11 mouse cellular contexts compared by ENCODE assay signal in genomic region chr14:20564692-20565091, GRCm38 (mm10). TPM values are rescaled to one million over a fixed set of nuclear protein-coding genes. Genes with fewer than 3 reads are reported as not detected.
A peak's percentile ranks its signal among the peaks of the same experiment; 100 is the strongest.
DNase-seq lines count a peak whose midpoint lies in the region; ATAC-seq and TF ChIP-seq lines count a peak whose summit lies in the region.
"Had no signal": no experiment of that assay in that cellular context is flagged by ENCODE, and none has a peak within 500 bp of the region (broad histone marks: within the 10 kb centered on the region; RNA-seq: fewer than 3 reads in every experiment).

No protein-coding gene starts in this region.

- TF ChIP-seq EP300 in heart, postnatal 0 days (IDR thresholded peaks at IDR 0.05; ENCODE audit: low read depth) = no peak

- H3K4me3 ChIP-seq in heart, postnatal 0 days (ENCODE audit: low read depth, low read length) = no peak overlapping the region
- no peak overlapping the region for H3K4me3 ChIP-seq in embryonic facial prominence, embryonic 14.5 days (ENCODE audit: low read depth, low read length)
- H3K4me3 ChIP-seq in intestine, embryonic 16.5 days (ENCODE audit: low read length) = no peak overlapping the region
- H3K4me3 ChIP-seq: neural tube, embryonic 15.5 days had no signal

- H3K9ac ChIP-seq in heart, postnatal 0 days (replicated peaks; ENCODE audit: low read depth, low read length) = no peak overlapping the region
- H3K9ac ChIP-seq in embryonic facial prominence, embryonic 14.5 days (ENCODE audit: low read depth, low read length) = no peak overlapping the region
- H3K9ac ChIP-seq in intestine, embryonic 16.5 days (ENCODE audit: low read depth, low read length) = no peak overlapping the region
- H3K9ac ChIP-seq: neural tube, embryonic 15.5 days had no signal

- H3K9me3 ChIP-seq in heart, postnatal 0 days (replicated peaks; ENCODE audit: control insufficient read depth, low read length) = no peaks in the 10 kb centered on the region
- no peaks in the 10 kb centered on the region for H3K9me3 ChIP-seq in embryonic facial prominence, embryonic 14.5 days (ENCODE audit: control insufficient read depth, low read length)
- no peaks in the 10 kb centered on the region for H3K9me3 ChIP-seq in intestine, embryonic 16.5 days (ENCODE audit: control insufficient read depth, low read length)
- H3K9me3 ChIP-seq: neural tube, embryonic 15.5 days had no signal

- DNase-seq in heart, postnatal 0 days (ENCODE audit: low spot score) = no peak
- no peak for DNase-seq in heart, adult 9 months (ENCODE audit: low spot score in 2 of 2)
- DNase-seq in ovary, postnatal 36 days (ENCODE audit: low spot score) = peak; percentile 12
- no peak for DNase-seq in ovary, adult 18-20 months (ENCODE audit: low spot score)
- DNase-seq in embryonic facial prominence, embryonic 14.5 days (ENCODE audit: low spot score) = peak; percentile 2
- peak; percentile 36 for DNase-seq in thymus, postnatal 25 days
- no peak for DNase-seq in layer of hippocampus, adult 18-20 months (ENCODE audit: low spot score in 2 of 2)
- DNase-seq: cerebellum, adult 11 months had no signal

- H3K27me3 ChIP-seq in heart, postnatal 0 days (ENCODE audit: control insufficient read depth, insufficient read depth, low read length) = no peaks in the 10 kb centered on the region
- H3K27me3 ChIP-seq in embryonic facial prominence, embryonic 14.5 days (replicated peaks; ENCODE audit: control insufficient read depth, insufficient read depth, low read length) = no peaks in the 10 kb centered on the region
- H3K27me3 ChIP-seq in intestine, embryonic 16.5 days (replicated peaks; ENCODE audit: control insufficient read depth, insufficient read depth, low read length) = no peaks in the 10 kb centered on the region
- H3K27me3 ChIP-seq: neural tube, embryonic 15.5 days had no signal

- H3K4me2 ChIP-seq in heart, postnatal 0 days (ENCODE audit: low read depth, low read length) = no peak overlapping the region
- no peak overlapping the region for H3K4me2 ChIP-seq in embryonic facial prominence, embryonic 14.5 days (ENCODE audit: low read depth, low read length)
- no peak overlapping the region for H3K4me2 ChIP-seq in intestine, embryonic 16.5 days (ENCODE audit: low read depth, low read length)
- H3K4me2 ChIP-seq: neural tube, embryonic 15.5 days had no signal

- peaks cover 70% of the 10 kb centered on the region for H3K36me3 ChIP-seq in heart, postnatal 0 days (replicated peaks; ENCODE audit: control insufficient read depth, insufficient read depth, low read length)
- H3K36me3 ChIP-seq in embryonic facial prominence, embryonic 14.5 days (ENCODE audit: control insufficient read depth, insufficient read depth, low read length) = peaks cover 62% of the 10 kb centered on the region
- H3K36me3 ChIP-seq in intestine, embryonic 16.5 days (ENCODE audit: control insufficient read depth, insufficient read depth, low read length) = no peaks in the 10 kb centered on the region

- 0 out of 2 replicates have a peak, but pooled peaks have one; percentile 7 for TF ChIP-seq CTCF in heart, postnatal 0 days (IDR thresholded peaks at IDR 0.05; ENCODE audit: low read depth)

- H3K27ac ChIP-seq in heart, postnatal 0 days (ENCODE audit: low read depth) = no peak overlapping the region
- no peak overlapping the region for H3K27ac ChIP-seq in embryonic facial prominence, embryonic 14.5 days (replicated peaks; ENCODE audit: low read depth, low read length)
- no peak overlapping the region for H3K27ac ChIP-seq in intestine, embryonic 16.5 days (ENCODE audit: low read length)
- H3K27ac ChIP-seq: neural tube, embryonic 15.5 days had no signal

- no peak for ATAC-seq in heart, postnatal 0 days (ENCODE audit: insufficient read depth, low read depth)
- ATAC-seq in embryonic facial prominence, embryonic 14.5 days (ENCODE audit: low read depth) = no peak
- no peak for ATAC-seq in intestine, embryonic 16.5 days
- ATAC-seq: forebrain, embryonic 14.5 days had no signal

- 74% methylated on average over 12 of the region's 12 CpGs for WGBS in heart, postnatal 0 days
- WGBS in embryonic facial prominence, embryonic 14.5 days = 69% methylated on average over 12 of the region's 12 CpGs
- WGBS in intestine, embryonic 16.5 days = 73% methylated on average over 12 of the region's 12 CpGs

- no peaks in the 10 kb centered on the region for H3K4me1 ChIP-seq in heart, postnatal 0 days (ENCODE audit: control insufficient read depth, insufficient read depth)
- H3K4me1 ChIP-seq in embryonic facial prominence, embryonic 14.5 days (ENCODE audit: control insufficient read depth, insufficient read depth, low read length) = no peaks in the 10 kb centered on the region
- no peaks in the 10 kb centered on the region for H3K4me1 ChIP-seq in intestine, embryonic 16.5 days (ENCODE audit: control insufficient read depth, insufficient read depth, low read length)
- H3K4me1 ChIP-seq: neural tube, embryonic 15.5 days had no signal

RNA-seq across cellular contexts. Expression of gene Ppp3cb, which starts 18.3 kb away (rescaled TPM):
- total RNA-seq in heart, postnatal 0 days (2014; rRNA removed; ENCODE audit: low replicate concordance) = 22.7 and 27.1 TPM in 2 replicates
- 23.2 and 25.5 TPM in 2 replicates for polyA plus RNA-seq in heart, postnatal 0 days (2015; fragmentation: Nextera tagmentation; extraction: Ambion mirVana)
- polyA plus RNA-seq in embryonic facial prominence, embryonic 14.5 days (2014; fragmentation: Nextera tagmentation; extraction: Ambion mirVana) = 68.5 and 78.4 TPM in 2 replicates
- polyA plus RNA-seq in intestine, embryonic 16.5 days (2015; fragmentation: Nextera tagmentation; extraction: Ambion mirVana) = 17.3 and 22.6 TPM in 2 replicates
- 100 to 1,000 TPM; 287 to 305 TPM for total RNA-seq in layer of hippocampus, adult 18-20 months (2021)

Comparison
In these comparisons a context has a peak if more than half of its experiments do, and no peak if none do; other contexts are left out.
1. DNase-seq: peak in ovary, postnatal 36 days (single experiment), embryonic facial prominence, embryonic 14.5 days (single experiment) and thymus, postnatal 25 days (single experiment); none in heart, postnatal 0 days (single experiment), heart, adult 9 months (0 of 2), ovary, adult 18-20 months (single experiment) and layer of hippocampus, adult 18-20 months (0 of 2).